Mouse (Mus musculus) G1E (cell line): ENCODE measurements at regions not wholly inside any gene's neighbourhood (a gene's known extent, or its start where the extent isn't known, plus 50 kb on each side); places are given as distances from the start of the nearest gene placed in this dataset.

Source experiments
- CTCF ChIP-seq: IDR thresholded peaks from 2 replicates; pipeline ENCODE4 v1.5.1; 2012; ENCODE audit warnings: low read depth, low read length, inconsistent platforms, mixed read lengths
- TAL1 ChIP-seq: conservative IDR thresholded peaks from 2 replicates; pipeline ENCODE4 v1.6.1; 2012; ENCODE audit warnings: low read depth, low read length, inconsistent platforms, mixed read lengths

- TF ChIP-seq CTCF (no peak), TAL1 (no peak)
Measured at GRCm38 (mm10) chr1:76638010-76638400, 876.9 kb downstream of the Epha4 start.
